Mouse (Mus musculus) G1E (cell line): Measurements from ENCODE around the gene Ednra.

Source experiments
- CTCF ChIP-seq: IDR thresholded peaks from 2 replicates; pipeline ENCODE4 v1.5.1; 2012; ENCODE audit warnings: low read depth, low read length, inconsistent platforms, mixed read lengths
- GATA1 ChIP-seq: IDR thresholded peaks from 2 replicates; pipeline ENCODE4 v1.6.1; 2012; ENCODE audit warnings: borderline replicate concordance, low read length, inconsistent platforms, mixed read lengths
- GATA2 ChIP-seq: IDR thresholded peaks from 2 replicates; pipeline ENCODE4 v1.6.1; 2012; ENCODE audit warnings: low read depth, low read length, inconsistent platforms, borderline replicate concordance
- POLR2AphosphoS5 ChIP-seq: IDR thresholded peaks from 2 replicates; pipeline ENCODE4 v1.6.1; 2012; ENCODE audit warnings: low read depth, low read length, inconsistent platforms; ENCODE audit not compliant: insufficient replicate concordance
- TAL1 ChIP-seq: conservative IDR thresholded peaks from 2 replicates; pipeline ENCODE4 v1.6.1; 2012; ENCODE audit warnings: low read depth, low read length, inconsistent platforms, mixed read lengths

DNA sequence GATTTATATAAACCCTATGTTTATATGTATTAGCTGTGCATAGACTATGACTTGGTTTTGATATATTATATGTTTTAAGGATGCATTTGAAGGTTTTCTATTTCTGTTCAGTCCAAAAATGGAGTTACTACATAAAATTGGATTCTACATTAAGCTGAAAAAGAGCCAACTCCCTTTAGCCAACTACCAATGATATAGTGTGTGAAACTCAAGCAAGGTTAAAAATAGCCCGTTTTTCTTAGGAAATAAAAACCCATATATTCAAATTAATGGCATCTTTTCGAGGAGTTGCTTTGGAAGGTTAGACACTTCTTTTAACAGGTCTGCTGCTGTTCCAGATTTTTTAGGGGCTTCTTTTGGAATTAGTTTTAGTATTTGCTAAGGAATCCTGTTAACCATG is 91.1 kb downstream of the Ednra start:
- TF ChIP-seq CTCF (no peak), TAL1 (no peak), POLR2AphosphoS5 (no peak), GATA1 (no peak), GATA2 (no peak)
